Mouse (Mus musculus) limb, embryonic 11.5 days (tissue): ENCODE measurements around the gene Opalin. TPM values are rescaled to one million over a fixed set of nuclear protein-coding genes. Genes with fewer than 3 reads are reported as not detected.

Experiments used
- ATAC-seq: fragments of 200-750 bp; cut with Nextera tagmentation; 2 replicates; pipeline ENCODE4 v1.8.0; 2017; ENCODE audit warnings: low read depth; ENCODE audit not compliant: insufficient number of reproducible peaks, low FRiP score, low TSS enrichment
- DNase-seq: peaks from one replicate; pipeline ENCODE4 v3.0.0-alpha.2; 2015; ENCODE audit warnings: low spot score
- H3K27ac ChIP-seq: fragments of 300-500 bp; sonication (generic); replicated peaks from 2 replicates; pipeline ENCODE4 v1.5.1; 2014; ENCODE audit warnings: low read depth, mild to moderate bottlenecking, low read length
- H3K27me3 ChIP-seq: fragments of 300-500 bp; sonication (generic); 2 replicates; pipeline ENCODE4 v1.6.1; 2014; ENCODE audit warnings: mild to moderate bottlenecking, low read length, mixed read lengths; ENCODE audit not compliant: control insufficient read depth, insufficient read depth
- H3K36me3 ChIP-seq: fragments of 300-500 bp; sonication (generic); 2 replicates; pipeline ENCODE4 v1.6.1; 2014; ENCODE audit warnings: mild to moderate bottlenecking, low read length, moderate library complexity, mixed read lengths; ENCODE audit not compliant: control insufficient read depth, insufficient read depth
- H3K4me1 ChIP-seq: fragments of 300-500 bp; sonication (generic); 2 replicates; pipeline ENCODE4 v1.6.1; 2014; ENCODE audit warnings: low read length, mixed read lengths; ENCODE audit not compliant: control insufficient read depth, insufficient read depth
- H3K4me2 ChIP-seq: fragments of 300-500 bp; sonication (generic); 2 replicates; pipeline ENCODE4 v1.6.1; 2014; ENCODE audit warnings: low read depth, mild to moderate bottlenecking, moderate library complexity; ENCODE audit not compliant: severe bottlenecking
- H3K4me3 ChIP-seq: fragments of 300-500 bp; sonication (generic); 2 replicates; pipeline ENCODE4 v1.5.1; 2014; ENCODE audit warnings: low read depth, low read length
- H3K9ac ChIP-seq: fragments of 300-500 bp; sonication (generic); 2 replicates; pipeline ENCODE4 v1.6.1; 2014; ENCODE audit warnings: mild to moderate bottlenecking, low read length
- H3K9me3 ChIP-seq: fragments of 300-500 bp; sonication (generic); 2 replicates; pipeline ENCODE4 v1.6.1; 2016; ENCODE audit warnings: low read length; ENCODE audit not compliant: control insufficient read depth
- WGBS: fragments of 180-500 bp; shearing (Covaris S2); extraction: QIAGEN DNeasy Blood & Tissue Kit; methylation state at CpG from one replicate; pipeline ENCODE4 v1.1.7; 2014; 5-methylcytosine and 5-hydroxymethylcytosine counted together
- polyA plus RNA-seq: library from polyadenylated mRNA; unstranded; fragments of >200 nt; fragmentation: Nextera tagmentation; extraction: Ambion mirVana; gene quantifications from 2 replicates; pipeline ENCODE4 v1.2.1, GENCODE M21; 2014

Opalin gene
- polyA plus RNA-seq, 1 experiment from 2014 or later, result not detected

- H3K27me3 ChIP-seq, result no peaks in the 10 kb centered on the region
- no peaks in the 10 kb centered on the region for H3K36me3 ChIP-seq
- WGBS, result 88% methylated on average over 6 of the region's 6 CpGs
- H3K9ac ChIP-seq, result no peak overlapping the region
- H3K27ac ChIP-seq, result no peak overlapping the region
- H3K9me3 ChIP-seq, result no peaks in the 10 kb centered on the region
- no peaks in the 10 kb centered on the region for H3K4me1 ChIP-seq
- DNase-seq, result no peak
- no peak overlapping the region for H3K4me2 ChIP-seq
- no peak overlapping the region for H3K4me3 ChIP-seq
- no peak for ATAC-seq
These were observed 45.0 kb downstream of the Opalin start for GRCm38 (mm10) chr19:41031869-41032268.

GRCm38 (mm10) chr19:41031009-41031408 is 45.9 kb downstream of the Opalin start:
- H3K27ac ChIP-seq, result no peak overlapping the region
- no peak overlapping the region for H3K4me3 ChIP-seq
- DNase-seq (no peak), ATAC-seq (no peak)
- no peak overlapping the region for H3K4me2 ChIP-seq
- 77% methylated on average over 11 of the region's 11 CpGs for WGBS
- no peaks in the 10 kb centered on the region for H3K9me3 ChIP-seq
- no peaks in the 10 kb centered on the region for H3K4me1 ChIP-seq
- H3K9ac ChIP-seq, result no peak overlapping the region
- no peaks in the 10 kb centered on the region for H3K27me3 ChIP-seq
- no peaks in the 10 kb centered on the region for H3K36me3 ChIP-seq

DNA sequence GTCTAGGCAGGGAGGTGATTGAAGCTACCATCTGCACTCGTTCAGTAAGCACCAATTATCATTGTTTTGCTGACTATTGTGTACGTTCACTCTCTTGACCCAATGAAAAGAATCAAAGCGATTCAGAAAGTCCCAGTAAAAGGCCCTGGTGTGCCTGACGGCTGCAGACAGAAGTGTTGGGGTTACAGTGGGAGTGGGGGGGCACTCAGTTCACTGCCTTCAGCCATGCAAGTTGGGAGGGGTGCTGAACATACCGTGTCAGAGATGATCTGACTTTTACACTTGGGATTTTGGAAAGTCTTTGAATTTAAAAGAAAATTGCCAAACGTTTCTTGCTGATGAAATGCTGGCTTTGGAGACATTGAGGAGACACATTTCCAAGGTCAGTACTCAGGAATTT is 46.8 kb downstream of the Opalin start:
- Histone ChIP-seq H3K9me3 (no peaks in the 10 kb centered on the region), H3K4me1 (no peaks in the 10 kb centered on the region), H3K9ac (no peak overlapping the region), H3K4me3 (no peak overlapping the region), H3K27ac (no peak overlapping the region), H3K27me3 (no peaks in the 10 kb centered on the region), H3K36me3 (no peaks in the 10 kb centered on the region), H3K4me2 (no peak overlapping the region)
- DNase-seq (no peak), ATAC-seq (no peak)
- WGBS, result 78% methylated on average over 6 of the region's 6 CpGs

DNA sequence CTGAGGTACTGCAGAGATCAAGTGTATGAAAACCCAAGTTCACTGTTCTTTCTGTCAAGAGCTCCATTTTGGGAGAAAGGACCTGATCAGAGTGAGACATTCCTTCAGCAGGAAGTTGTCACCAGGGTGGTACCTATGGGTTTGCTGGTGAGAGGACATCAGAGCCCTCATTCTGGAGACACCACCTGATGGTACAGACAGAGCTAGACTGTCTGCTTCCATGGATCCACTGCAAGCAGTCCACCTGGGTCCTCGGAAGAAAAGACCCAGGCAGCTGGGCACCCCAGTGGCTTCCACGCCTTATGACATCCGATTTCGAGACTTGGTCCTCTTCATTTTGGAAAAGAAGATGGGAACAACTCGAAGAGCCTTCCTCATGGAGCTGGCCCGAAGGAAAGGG is 47.7 kb downstream of the Opalin start, which contains the start of gene Dntt:
Dntt (plus strand) TSS at position 57 of the 400 bp plus-strand sequence.
- Histone ChIP-seq H3K27me3 (no peaks in the 10 kb centered on the region), H3K4me2 (no peak within 1 kb of the TSS), H3K36me3 (no peaks in the 10 kb centered on the region), H3K9me3 (no peaks in the 10 kb centered on the region), H3K27ac (no peak within 1 kb of the TSS), H3K9ac (no peak within 1 kb of the TSS), H3K4me1 (no peaks in the 10 kb centered on the region), H3K4me3 (no peak within 1 kb of the TSS)
- WGBS, result 90% methylated on average over 6 of the region's 6 CpGs
- DNase-seq, result no peak
- ATAC-seq, result no peak

DNA sequence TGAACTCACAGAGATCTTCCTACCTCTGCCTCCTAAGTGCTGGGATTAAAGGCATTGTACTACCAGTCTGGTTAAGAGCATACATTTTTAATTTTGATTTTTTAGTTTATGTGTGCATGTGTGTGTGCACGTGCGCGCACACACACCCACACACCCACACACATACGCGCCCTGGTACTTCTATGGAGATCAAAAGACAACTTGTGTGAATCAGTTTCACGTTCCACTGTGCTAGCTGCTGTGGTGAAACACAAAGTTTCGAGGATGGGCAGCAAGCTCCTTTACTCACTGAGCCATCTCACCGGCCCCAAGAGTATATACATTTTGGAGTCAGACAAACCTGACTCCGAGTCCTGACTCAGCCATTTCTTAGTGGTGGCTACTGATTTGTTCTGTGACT is 49.3 kb downstream of the Opalin start:
- DNase-seq, result no peak
- no peaks in the 10 kb centered on the region for H3K9me3 ChIP-seq

GRCm38 (mm10) chr19:41027024-41027423 is 49.9 kb downstream of the Opalin start:
- no peak overlapping the region for H3K27ac ChIP-seq
- 91% methylated on average over 5 of the region's 5 CpGs for WGBS

More for the DNA sequence above, 49.3 kb downstream of the Opalin start:
- 92% methylated on average over 9 of the region's 9 CpGs for WGBS
- H3K27me3 ChIP-seq, result no peaks in the 10 kb centered on the region
- no peaks in the 10 kb centered on the region for H3K36me3 ChIP-seq
- H3K4me1 ChIP-seq, result no peaks in the 10 kb centered on the region
- H3K9ac ChIP-seq, result no peak overlapping the region
- no peak overlapping the region for H3K4me2 ChIP-seq
- no peak overlapping the region for H3K4me3 ChIP-seq
- H3K27ac ChIP-seq, result no peak overlapping the region
- ATAC-seq, result no peak

DNA sequence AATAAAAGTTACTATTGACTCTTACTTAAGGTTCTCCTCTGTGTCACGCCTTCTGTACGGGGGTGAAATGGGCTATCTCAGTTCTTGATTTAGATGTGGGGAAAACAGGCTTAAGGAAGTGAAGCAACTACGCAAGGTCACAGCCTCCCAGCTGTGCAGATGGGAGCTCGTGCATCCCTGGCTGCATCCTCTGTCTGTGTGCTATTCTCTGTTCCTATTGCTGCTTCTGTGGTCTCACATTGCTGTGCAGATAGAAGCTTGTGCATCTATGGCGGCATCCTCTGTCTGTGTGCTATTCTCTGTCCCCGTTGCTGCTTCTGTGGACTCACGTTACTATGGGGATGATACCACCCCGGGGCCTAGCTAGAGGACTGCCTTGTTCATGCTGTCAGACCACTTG is 50.4 kb downstream of the Opalin start:
- 91% methylated on average over 8 of the region's 8 CpGs for WGBS
- Histone ChIP-seq H3K9ac (no peak overlapping the region), H3K27me3 (no peaks in the 10 kb centered on the region), H3K4me3 (no peak overlapping the region), H3K4me1 (no peaks in the 10 kb centered on the region), H3K27ac (no peak overlapping the region), H3K4me2 (no peak overlapping the region), H3K9me3 (no peaks in the 10 kb centered on the region), H3K36me3 (no peaks in the 10 kb centered on the region)
- DNase-seq (no peak), ATAC-seq (no peak)

More at GRCm38 (mm10) chr19:41027024-41027423, 49.9 kb downstream of the Opalin start:
- Histone ChIP-seq H3K27me3 (no peaks in the 10 kb centered on the region), H3K4me2 (no peak overlapping the region), H3K4me3 (no peak overlapping the region), H3K9me3 (no peaks in the 10 kb centered on the region), H3K4me1 (no peaks in the 10 kb centered on the region), H3K9ac (no peak overlapping the region), H3K36me3 (no peaks in the 10 kb centered on the region)
- no peak for DNase-seq
- ATAC-seq, result no peak

DNA sequence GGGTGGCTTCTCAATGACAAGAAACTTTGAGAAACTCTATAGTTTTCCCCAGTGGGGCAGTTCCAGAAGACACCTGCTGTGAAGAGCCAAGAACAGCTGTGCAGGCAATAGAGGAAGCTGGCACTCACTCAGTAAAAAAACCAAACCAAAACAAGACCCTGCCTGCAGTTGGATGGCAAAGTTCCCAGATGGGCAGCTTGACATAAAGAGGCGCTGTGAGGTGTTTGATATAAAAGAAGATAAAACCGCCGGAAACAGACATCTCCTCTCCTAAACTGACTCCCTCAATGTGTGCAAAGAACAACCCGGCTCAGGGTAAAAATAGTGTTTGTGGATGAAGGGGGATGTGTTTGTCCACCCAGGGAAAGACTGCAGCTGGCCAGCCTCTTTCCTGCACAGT is 54.7 kb downstream of the Opalin start:
- Histone ChIP-seq H3K9me3 (no peaks in the 10 kb centered on the region), H3K4me1 (no peaks in the 10 kb centered on the region), H3K36me3 (no peaks in the 10 kb centered on the region), H3K27ac (no peak overlapping the region), H3K4me2 (no peak overlapping the region), H3K27me3 (no peaks in the 10 kb centered on the region), H3K4me3 (no peak overlapping the region), H3K9ac (no peak overlapping the region)
- WGBS, result 95% methylated on average over 4 of the region's 4 CpGs
- ATAC-seq (no peak), DNase-seq (no peak)

DNA sequence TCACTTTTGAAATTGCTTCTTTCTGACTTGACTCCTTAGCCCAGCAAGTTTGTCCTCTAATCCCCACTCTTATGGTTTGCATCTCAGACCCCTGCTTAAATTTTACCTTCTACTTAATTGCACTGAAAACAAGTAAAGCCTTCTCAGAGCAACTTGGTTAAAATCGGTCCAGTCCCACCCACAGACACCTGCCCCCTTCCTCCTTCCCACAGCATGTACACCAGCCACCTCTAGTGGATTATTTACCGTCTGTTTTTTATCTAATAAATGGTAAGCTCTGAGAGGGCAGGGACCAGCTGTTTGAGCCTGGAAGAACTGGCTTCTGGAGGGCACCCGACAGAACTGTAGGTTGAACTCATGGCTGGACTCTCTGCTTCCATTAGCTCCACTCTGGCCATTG is 56.4 kb downstream of the Opalin start:
- Histone ChIP-seq H3K36me3 (no peaks in the 10 kb centered on the region), H3K9ac (no peak overlapping the region), H3K27me3 (no peaks in the 10 kb centered on the region), H3K27ac (no peak overlapping the region), H3K9me3 (no peaks in the 10 kb centered on the region), H3K4me1 (no peaks in the 10 kb centered on the region), H3K4me2 (no peak overlapping the region), H3K4me3 (no peak overlapping the region)
- DNase-seq (no peak), ATAC-seq (no peak)
- WGBS, result 52% methylated on average over 3 of the region's 3 CpGs
